Mouse (Mus musculus) ES-E14 (cell line): ENCODE data around the gene Tgif2. TPM values are rescaled to one million over a fixed set of nuclear protein-coding genes. Genes with fewer than 3 reads are reported as not detected.

Experiments
- DNase-seq: peaks from one replicate; pipeline ENCODE4 v3.0.0-alpha.2; 2013; ENCODE audit warnings: low read depth, low spot score
- H3K27ac ChIP-seq: 2 replicates; pipeline ENCODE4 v1.5.1; 2012; ENCODE audit warnings: low read depth, mild to moderate bottlenecking, low read length, moderate library complexity, mixed read lengths; ENCODE audit not compliant: poor library complexity, insufficient read depth, severe bottlenecking
- H3K36me3 ChIP-seq: 2 replicates; pipeline ENCODE4 v1.6.1; 2012; ENCODE audit warnings: mild to moderate bottlenecking, low read length, moderate library complexity, mixed read lengths; ENCODE audit not compliant: control insufficient read depth, poor library complexity, insufficient read depth, severe bottlenecking
- H3K4me1 ChIP-seq, 2 experiments: fragments of 150-350 bp in 1 of 2; sonication (generic) in 1 of 2; 2 replicates each; pipeline ENCODE4 v1.6.1; 2012; ENCODE audit warnings: low read length in 2 of 2, mild to moderate bottlenecking in 1 of 2, mixed read lengths in 1 of 2; ENCODE audit not compliant: control insufficient read depth in 2 of 2, insufficient read depth in 2 of 2, poor library complexity in 1 of 2
- H3K4me3 ChIP-seq, 2 experiments: fragments of 150-350 bp in 1 of 2; sonication (generic) in 1 of 2; 2 replicates each; pipeline ENCODE4 v1.5.1; 2012; ENCODE audit warnings: low read length in 2 of 2, low read depth in 1 of 2, mild to moderate bottlenecking in 1 of 2, mixed read lengths in 1 of 2; ENCODE audit not compliant: insufficient read depth in 1 of 2, poor library complexity in 1 of 2, severe bottlenecking in 1 of 2
- H3K9ac ChIP-seq: 2 replicates; pipeline ENCODE4 v1.6.1; 2012; ENCODE audit warnings: low read depth, mild to moderate bottlenecking, low read length, mixed read lengths; ENCODE audit not compliant: poor library complexity, insufficient read depth, severe bottlenecking
- H3K9me3 ChIP-seq: fragments of 150-350 bp; sonication (generic); 2 replicates; pipeline ENCODE4 v1.6.1; 2012; ENCODE audit warnings: low read depth, mild to moderate bottlenecking, low read length; ENCODE audit not compliant: control insufficient read depth, insufficient read depth
- CHD2 ChIP-seq: IDR thresholded peaks from 2 replicates; pipeline ENCODE4 v1.6.1; 2014; ENCODE audit warnings: mild to moderate bottlenecking, low read depth, low read length, inconsistent platforms
- HCFC1 ChIP-seq: IDR thresholded peaks from 2 replicates; pipeline ENCODE4 v1.6.1; 2012; ENCODE audit warnings: low read length, inconsistent platforms, borderline replicate concordance; ENCODE audit not compliant: insufficient read depth
- MAFK ChIP-seq: IDR thresholded peaks from 2 replicates; pipeline ENCODE4 v1.6.1; 2014; ENCODE audit warnings: mild to moderate bottlenecking, low read depth, low read length, inconsistent platforms; ENCODE audit not compliant: insufficient read depth
- ZC3H11A ChIP-seq: IDR thresholded peaks from 2 replicates; pipeline ENCODE4 v1.6.1; 2012; ENCODE audit warnings: low read depth, mild to moderate bottlenecking, inconsistent platforms, low read length, borderline replicate concordance
- ZNF384 ChIP-seq: IDR thresholded peaks from 2 replicates; pipeline ENCODE4 v1.6.1; 2012; ENCODE audit warnings: low read depth, low read length, inconsistent platforms
- in situ Hi-C, 2 experiments: fragments of 600-800 bp; cut with MboI; formaldehyde crosslinking; loops; one replicate each; pipeline ENCODE4 v1.15.1; 2025; ENCODE audit warnings: low sequenced_read_pairs in 2 of 2, inconsistent platforms in 1 of 2; ENCODE audit not compliant: unreplicated experiment in 2 of 2
- total RNA-seq: library from RNA; depleted of rRNA; stranded (reverse); fragments of 300-350 nt; gene quantifications from 2 replicates; pipeline ENCODE4 v1.2.3, GENCODE M21; 2012

Tgif2 gene
- total RNA-seq, 1 experiment: 32.2 TPM

- no peak for TF ChIP-seq HCFC1
- no peak for TF ChIP-seq ZC3H11A
- TF ChIP-seq CHD2: no peak
- no peak for TF ChIP-seq ZNF384
- no peak for TF ChIP-seq MAFK
- DNase-seq: no peak
- H3K4me3 ChIP-seq: no peak overlapping the region
- peaks cover 13% of the 10 kb centered on the region for H3K36me3 ChIP-seq
- in situ Hi-C loops: no loop called here
- H3K9me3 ChIP-seq: no peaks in the 10 kb centered on the region
- H3K4me1 ChIP-seq: peaks cover 2 to 5% of the 10 kb centered on the region in 2 experiments; a peak in 2 of 4 replicates
- H3K9ac ChIP-seq: no peak overlapping the region
- no peak overlapping the region for H3K27ac ChIP-seq
Observed at GRCm38 (mm10) chr2:156857385-156857791, 17.6 kb downstream of the Tgif2 start.

GRCm38 (mm10) chr2:156857835-156858234, 18.0 kb downstream of the Tgif2 start, which contains the start of gene 4930518I15Rik:
4930518I15Rik (minus strand) TSS chr2:156857946.
- H3K9me3 ChIP-seq: no peaks in the 10 kb centered on the region
- H3K4me3 ChIP-seq: no peak within 1 kb of the TSS
- 0 out of 2 replicates have a peak within 1 kb of the TSS, but pooled peaks have one; percentile 17 for H3K27ac ChIP-seq
- peaks cover 2 to 5% of the 10 kb centered on the region in 2 experiments; a peak in 2 of 4 replicates for H3K4me1 ChIP-seq
- TF ChIP-seq ZNF384: no peak
- TF ChIP-seq MAFK: no peak
- TF ChIP-seq ZC3H11A: no peak
- no peak for TF ChIP-seq CHD2
- TF ChIP-seq HCFC1: no peak
- no peak for DNase-seq
- in situ Hi-C loops: no loop called here
- peak within 1 kb of the TSS; percentile 34; the same call in 1 of the 2 replicates for H3K9ac ChIP-seq
- peaks cover 10% of the 10 kb centered on the region for H3K36me3 ChIP-seq

- peaks cover 10% of the 10 kb centered on the region for H3K36me3 ChIP-seq
- in situ Hi-C loops: no loop called here
- no peak for DNase-seq
Observed at GRCm38 (mm10) chr2:156858671-156859070, 18.9 kb downstream of the Tgif2 start.

GRCm38 (mm10) chr2:156862041-156862717, 22.4 kb downstream of the Tgif2 start:
- Histone ChIP-seq H3K4me3 (peak overlapping the region; percentile 75 to 85), H3K36me3 (peaks cover 10% of the 10 kb centered on the region), H3K4me1 (peaks cover 2 to 4% of the 10 kb centered on the region in 2 experiments; a peak in 2 of 4 replicates), H3K9me3 (no peaks in the 10 kb centered on the region), H3K9ac (peak overlapping the region; percentile 83), H3K27ac (peak overlapping the region; percentile 63)
- DNase-seq: no peak
- no peak for TF ChIP-seq CHD2
- no peak for TF ChIP-seq ZNF384
- TF ChIP-seq HCFC1: no peak
- no peak for TF ChIP-seq MAFK
- TF ChIP-seq ZC3H11A: no peak
- in situ Hi-C loops: no loop called here

More at GRCm38 (mm10) chr2:156858671-156859070, 18.9 kb downstream of the Tgif2 start:
- 0 out of 2 replicates have a peak overlapping the region, but pooled peaks have one; percentile 34 for H3K9ac ChIP-seq
- no peak overlapping the region for H3K4me3 ChIP-seq
- H3K4me1 ChIP-seq: peaks cover 2 to 5% of the 10 kb centered on the region in 2 experiments; a peak in 2 of 4 replicates
- H3K9me3 ChIP-seq: no peaks in the 10 kb centered on the region
- TF ChIP-seq MAFK (no peak), ZNF384 (no peak), CHD2 (no peak), HCFC1 (no peak), ZC3H11A (no peak)
- 0 out of 2 replicates have a peak overlapping the region, but pooled peaks have one; percentile 17 for H3K27ac ChIP-seq
